Mouse (Mus musculus) bone marrow macrophage, adult 2 months (primary cell): ENCODE results near the gene Htr1f.

Source experiments
- CTCF ChIP-seq: IDR thresholded peaks from 2 replicates; pipeline ENCODE4 v1.5.1; 2012; ENCODE audit warnings: low read depth, mild to moderate bottlenecking, low read length, moderate library complexity
- POLR2A ChIP-seq: IDR thresholded peaks from 2 replicates; pipeline ENCODE4 v1.6.1; 2012; ENCODE audit warnings: mild to moderate bottlenecking, low read depth, low read length, borderline replicate concordance

DNA sequence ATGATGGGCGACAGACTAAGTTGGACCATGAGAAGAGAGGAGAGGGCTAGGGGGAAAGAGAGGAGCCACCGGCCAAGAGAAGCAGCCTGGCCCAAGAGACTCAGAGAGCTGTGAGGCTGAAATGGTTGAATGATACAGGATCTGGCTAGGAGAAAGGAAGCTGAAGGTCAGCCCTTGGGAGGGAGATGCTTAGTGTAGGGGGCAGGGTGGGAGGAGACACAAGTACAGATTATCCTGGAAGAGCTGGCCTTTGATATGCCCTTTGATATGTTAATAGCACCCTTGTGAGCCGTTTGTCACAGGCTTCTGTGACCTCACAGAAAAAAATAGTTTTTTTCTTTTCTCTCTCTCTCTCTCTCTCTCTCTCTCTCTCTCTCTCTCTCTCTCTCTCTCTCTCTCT is 220.5 kb downstream of the Htr1f start:
- TF ChIP-seq POLR2A (no peak), CTCF (no peak)
